Mouse (Mus musculus) leukemia stem cell, adult 10-12 weeks (primary cell): ENCODE results near the gene Dmbx1. TPM values are rescaled to one million over a fixed set of nuclear protein-coding genes. Genes with fewer than 3 reads are reported as not detected.

Experiments used
- polyA plus RNA-seq: library from polyadenylated mRNA; stranded (reverse); fragments of >175 nt; gene quantifications from 2 replicates; pipeline ENCODE4 v1.2.3, GENCODE M21; 2012; ENCODE audit warnings: low replicate concordance

The Dmbx1 gene
- not detected in 2 replicates for polyA plus RNA-seq

GRCm38 (mm10) chr4:115939295-115940102 lies at the start of gene Dmbx1:
Dmbx1 (minus strand) TSS chr4:115939926.

GRCm38 (mm10) chr4:115890553-115890952 lies 49.2 kb downstream of the Dmbx1 start, which contains the start of gene 6430628N08Rik:
6430628N08Rik (plus strand) TSS chr4:115890665.

GRCm38 (mm10) chr4:115884022-115884421 lies 55.7 kb downstream of the Dmbx1 start, which contains the start of gene Kncn:
Kncn (plus strand) TSS chr4:115884400.

Other genes starting within 250 kb of the Dmbx1 start
- 14.8 and 29.5 TPM in 2 replicates for gene Efcab14, start 202.2 kb downstream of the Dmbx1 start, polyA plus RNA-seq
- gene Tex38, start 158.9 kb downstream of the Dmbx1 start, polyA plus RNA-seq: not detected in 2 replicates
- gene Atpaf1, start 155.1 kb downstream of the Dmbx1 start, polyA plus RNA-seq: 10.3 and 13.7 TPM in 2 replicates
- 11.1 and 14.7 TPM in 2 replicates for gene Mob3c, start 111.8 kb downstream of the Dmbx1 start, polyA plus RNA-seq
- gene Mknk1, start 100.7 kb downstream of the Dmbx1 start, polyA plus RNA-seq: 22.0 and 87.7 TPM in 2 replicates
- gene Kncn, start 55.5 kb downstream of the Dmbx1 start, polyA plus RNA-seq: not detected in 2 replicates
- gene 6430628N08Rik, start 49.3 kb downstream of the Dmbx1 start, polyA plus RNA-seq: not detected in 2 replicates
- 7.7 and 12.1 TPM in 2 replicates for gene Faah, start 78.0 kb upstream of the Dmbx1 start, polyA plus RNA-seq
- gene Nsun4, start 114.0 kb upstream of the Dmbx1 start, polyA plus RNA-seq: 0.11 and 0.38 TPM in 2 replicates
- gene Uqcrh, start 135.1 kb upstream of the Dmbx1 start, polyA plus RNA-seq: 12.3 and 45.2 TPM in 2 replicates
- 30.1 and 62.6 TPM in 2 replicates for gene Lrrc41, start 135.3 kb upstream of the Dmbx1 start, polyA plus RNA-seq
- gene Rad54l, start 183.8 kb upstream of the Dmbx1 start, polyA plus RNA-seq: 0.79 and 1.8 TPM in 2 replicates
- 4.2 and 8.7 TPM in 2 replicates for gene Pomgnt1, start 183.9 kb upstream of the Dmbx1 start, polyA plus RNA-seq
- gene Lurap1, start 211.4 kb upstream of the Dmbx1 start, polyA plus RNA-seq: 0.19 and 0.41 TPM in 2 replicates
- gene Tspan1, start 227.7 kb upstream of the Dmbx1 start, polyA plus RNA-seq: not detected in 2 replicates
- not detected in 2 replicates for gene 1700042G07Rik, start 233.4 kb upstream of the Dmbx1 start, polyA plus RNA-seq
- not detected in 2 replicates for gene Gm49337, start 233.5 kb upstream of the Dmbx1 start, polyA plus RNA-seq